Comparison of ENCODE assay signal across 1 mouse cellular context in genomic region chr8:10989946-10990345, GRCm38 (mm10).
TF ChIP-seq lines count a peak whose summit lies in the region.

No protein-coding gene starts in this region.

TF ChIP-seq in MEL, 35 proteins besides CTCF, POLR2A, EP300 and RAD21 (continued from another document):
- TF ChIP-seq GABPA (IDR thresholded peaks at IDR 0.05; ENCODE audit: low read depth, low read length) (no peak), KAT2A (conservative IDR thresholded peaks at IDR 0.05; ENCODE audit: low read depth, low read length) (no peak), NELFE (IDR thresholded peaks at IDR 0.05; ENCODE audit: low read depth, low read length) (no peak), POLR2AphosphoS5 (IDR thresholded peaks at IDR 0.05; ENCODE audit: borderline replicate concordance, low read depth, low read length) (no peak), MXI1 (IDR thresholded peaks at IDR 0.05; ENCODE audit: low read depth, low read length) (no peak), UBTF (IDR thresholded peaks at IDR 0.05; ENCODE audit: borderline replicate concordance, insufficient read depth, low read depth, low read length) (no peak), POLR2AphosphoS2 (IDR thresholded peaks at IDR 0.05; ENCODE audit: low read length) (no peak), ELF1 (IDR thresholded peaks at IDR 0.05; ENCODE audit: low read depth, low read length) (no peak), ZC3H11A (IDR thresholded peaks at IDR 0.05; ENCODE audit: low read depth, low read length) (no peak), BHLHE40 (IDR thresholded peaks at IDR 0.05; ENCODE audit: borderline replicate concordance, low read depth, low read length) (no peak), MAX (IDR thresholded peaks at IDR 0.05; ENCODE audit: low read length) (no peak), E2F4 (IDR thresholded peaks at IDR 0.05; ENCODE audit: borderline replicate concordance, low read depth, low read length) (no peak), GATA1 (IDR thresholded peaks at IDR 0.05; ENCODE audit: low read depth, low read length) (no peak)
